Mouse (Mus musculus): Measurements from ENCODE around the gene Fam13a.

- TF ChIP-seq CTCF (IDR thresholded peaks at IDR 0.05; ENCODE audit: low read depth, low read length): no peak
- no peak for TF ChIP-seq POLR2A (IDR thresholded peaks at IDR 0.05; ENCODE audit: borderline replicate concordance, low read depth, low read length)
These were observed 47.3 kb upstream of the Fam13a start for GRCm38 (mm10) chr6:59071691-59072090.
